Mouse (Mus musculus): ENCODE results near the gene Iqcc.

DNA sequence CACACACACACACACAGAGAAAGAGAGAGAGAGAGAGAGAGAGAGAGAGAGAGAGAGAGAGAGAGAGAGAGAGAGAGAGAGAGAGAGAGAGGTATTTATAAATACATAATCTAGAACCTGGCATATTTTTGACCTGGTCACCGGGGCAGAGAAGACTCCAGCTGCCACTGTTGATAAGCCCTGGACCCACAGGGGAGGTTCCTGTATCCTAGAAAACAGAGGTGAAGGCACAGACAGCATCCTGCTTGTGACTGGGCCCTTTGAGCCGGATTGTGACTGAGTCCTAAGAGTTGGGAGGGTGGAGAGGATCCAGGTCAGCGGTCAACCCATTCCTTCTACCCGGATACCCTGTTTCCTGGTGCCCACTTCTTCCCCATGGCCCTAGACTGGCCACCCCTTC lies 30.0 kb downstream of the Iqcc start:
- no peak for TF ChIP-seq POLR2AphosphoS2 (IDR thresholded peaks at IDR 0.05; ENCODE audit: insufficient read length, low read depth)
- TF ChIP-seq POLR2A (IDR thresholded peaks at IDR 0.05; ENCODE audit: insufficient read length, low read depth): no peak
- no peak for TF ChIP-seq E2F4 (IDR thresholded peaks at IDR 0.05; ENCODE audit: insufficient read depth)
- TF ChIP-seq USF1 (IDR thresholded peaks at IDR 0.05; ENCODE audit: low read depth): no peak
- TF ChIP-seq TCF12 (IDR thresholded peaks at IDR 0.05; ENCODE audit: insufficient read depth, poor library complexity, severe bottlenecking): no peak
- TF ChIP-seq CEBPB (IDR thresholded peaks at IDR 0.05; ENCODE audit: insufficient read depth, poor library complexity, severe bottlenecking): no peak
- TF ChIP-seq MAX (IDR thresholded peaks at IDR 0.05; ENCODE audit: low read depth): no peak
- TF ChIP-seq MYOD1 (IDR thresholded peaks at IDR 0.05; ENCODE audit: control insufficient read depth in 1 of 3, insufficient read length in 2 of 3, low read depth in 2 of 3): no peak
- TF ChIP-seq SRF (IDR thresholded peaks at IDR 0.05; ENCODE audit: control insufficient read depth, insufficient read length, low read depth): no peak
